Mouse (Mus musculus) heart, embryonic 15.5 days (tissue): ENCODE results near the gene Gm10722. TPM values are rescaled to one million over a fixed set of nuclear protein-coding genes. Genes with fewer than 3 reads are reported as not detected.
"Not testable (repeated sequence)": the region's sequence is repeated elsewhere in the genome, so short reads cannot be mapped to it uniquely, and the experiment has no call there.

ENCODE experiments used
- ATAC-seq: fragments of 200-750 bp; cut with Nextera tagmentation; replicated peaks from 2 replicates; pipeline ENCODE4 v1.8.0; 2017; ENCODE audit warnings: low read depth, moderate TSS enrichment; ENCODE audit not compliant: insufficient number of reproducible peaks, insufficient read depth, low FRiP score
- H3K27ac ChIP-seq: fragments of 300-500 bp; sonication (generic); 2 replicates; pipeline ENCODE4 v1.5.1; 2015; ENCODE audit warnings: mild to moderate bottlenecking, inconsistent platforms
- H3K27me3 ChIP-seq: fragments of 300-500 bp; sonication (generic); 2 replicates; pipeline ENCODE4 v1.6.1; 2015; ENCODE audit warnings: inconsistent platforms
- H3K36me3 ChIP-seq: fragments of 300-500 bp; sonication (generic); 2 replicates; pipeline ENCODE4 v1.6.1; 2015; ENCODE audit warnings: mild to moderate bottlenecking, inconsistent platforms
- H3K4me1 ChIP-seq: fragments of 300-500 bp; sonication (generic); replicated peaks from 2 replicates; pipeline ENCODE4 v1.6.1; 2015; ENCODE audit warnings: inconsistent platforms
- H3K4me2 ChIP-seq: fragments of 300-500 bp; sonication (generic); 2 replicates; pipeline ENCODE4 v1.6.1; 2015; ENCODE audit warnings: inconsistent platforms, mild to moderate bottlenecking, moderate library complexity
- H3K4me3 ChIP-seq: fragments of 300-500 bp; sonication (generic); 2 replicates; pipeline ENCODE4 v1.5.1; 2015; ENCODE audit warnings: mild to moderate bottlenecking, inconsistent platforms
- H3K9ac ChIP-seq: fragments of 300-500 bp; sonication (generic); 2 replicates; pipeline ENCODE4 v1.6.1; 2015; ENCODE audit warnings: mild to moderate bottlenecking, inconsistent platforms
- H3K9me3 ChIP-seq: fragments of 300-500 bp; sonication (generic); replicated peaks from 2 replicates; pipeline ENCODE4 v1.6.1; 2016; ENCODE audit warnings: inconsistent platforms
- WGBS: fragments of 180-500 bp; shearing (Covaris S2); methylation state at CpG from one replicate; pipeline ENCODE4 v1.1.7; 2015; ENCODE audit warnings: mixed read lengths; 5-methylcytosine and 5-hydroxymethylcytosine counted together
- polyA plus RNA-seq: library from polyadenylated mRNA; unstranded; fragments of >200 nt; fragmentation: Nextera tagmentation; extraction: Ambion mirVana; gene quantifications from 2 replicates; pipeline ENCODE4 v1.2.1, GENCODE M21; 2015

The Gm10722 gene
- not detected in 2 replicates for polyA plus RNA-seq

GRCm38 (mm10) chr9:3000445-3000972 is at the start of gene Gm10722:
Gene Gm10722 (plus strand): TSS chr9:3000922.
- WGBS = 68% methylated on average over 12 of the region's 12 CpGs
- H3K27ac ChIP-seq, H3K4me1 ChIP-seq, H3K27me3 ChIP-seq, H3K9me3 ChIP-seq, H3K36me3 ChIP-seq, H3K4me2 ChIP-seq, ATAC-seq, H3K9ac ChIP-seq, H3K4me3 ChIP-seq: not testable (repeated sequence)

- ATAC-seq, H3K27me3 ChIP-seq, H3K9ac ChIP-seq, H3K4me1 ChIP-seq, H3K4me3 ChIP-seq, H3K4me2 ChIP-seq, H3K27ac ChIP-seq, H3K9me3 ChIP-seq, H3K36me3 ChIP-seq: not testable (repeated sequence)
- 62% methylated on average over 8 of the region's 8 CpGs for WGBS
Observed at GRCm38 (mm10) chr9:3001006-3001405, 284 bp downstream of the Gm10722 start.

- 67% methylated on average over 9 of the region's 11 CpGs for WGBS
Observed at GRCm38 (mm10) chr9:3001948-3002659, 1.4 kb downstream of the Gm10722 start.

DNA sequence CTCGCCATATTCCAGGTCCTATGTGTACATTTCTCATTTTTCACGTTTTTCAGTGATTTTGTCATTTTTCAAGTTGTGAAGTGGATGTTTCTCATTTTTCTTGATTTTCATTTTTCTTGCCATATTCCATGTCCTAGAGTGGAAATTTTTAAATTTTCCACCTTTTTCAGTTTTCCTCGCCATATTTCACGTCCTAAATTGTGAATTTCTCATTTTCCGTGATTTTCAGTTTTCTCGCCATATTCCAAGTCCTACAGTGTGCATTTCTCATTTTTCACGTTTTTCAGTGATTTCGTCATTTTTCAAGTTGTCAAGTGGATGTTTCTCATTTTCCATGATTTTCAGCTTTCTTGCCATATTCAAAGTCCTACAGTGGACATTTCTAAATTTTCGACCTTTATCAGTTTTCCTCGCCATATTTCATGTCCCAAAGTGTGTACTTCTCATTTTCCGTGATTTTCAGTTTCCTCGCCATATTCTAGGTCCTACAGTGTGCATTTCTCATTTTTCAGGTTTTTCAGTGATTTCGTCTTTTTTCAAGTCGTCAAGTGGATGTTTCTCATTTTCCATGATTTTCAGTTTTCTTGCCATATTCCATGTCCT is 2.2 kb downstream of the Gm10722 start, which contains the start of gene Gm11168:
Gene Gm11168 (plus strand): TSS at position 553 of the 603 bp plus-strand sequence.
- H3K4me3 ChIP-seq = not testable (repeated sequence)

More at GRCm38 (mm10) chr9:3001948-3002659, 1.4 kb downstream of the Gm10722 start:
- H3K4me1 ChIP-seq, H3K9ac ChIP-seq, H3K27ac ChIP-seq, H3K4me3 ChIP-seq, H3K4me2 ChIP-seq, H3K27me3 ChIP-seq, H3K9me3 ChIP-seq, H3K36me3 ChIP-seq: not testable (repeated sequence)
- ATAC-seq = peak; percentile 82

DNA sequence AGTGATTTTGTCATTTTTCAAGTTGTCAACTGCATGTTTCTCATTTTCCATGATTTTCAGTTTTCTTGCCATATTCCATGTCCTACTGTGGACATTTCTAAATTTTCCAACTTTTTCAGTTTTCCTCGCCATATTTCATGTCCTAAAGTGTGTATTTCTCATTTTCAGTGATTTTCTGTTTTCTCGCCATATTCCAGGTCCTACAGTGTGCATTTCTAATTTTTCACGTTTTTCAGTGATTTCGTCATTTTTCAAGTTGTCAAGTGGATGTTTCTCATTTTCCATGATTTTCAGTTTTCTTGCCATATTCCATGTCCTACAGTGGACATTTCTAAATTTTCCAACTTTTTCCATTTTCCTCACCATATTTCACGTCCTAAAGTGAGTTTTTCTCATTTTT is 5.5 kb downstream of the Gm10722 start:
- not testable (repeated sequence) for ATAC-seq, H3K36me3 ChIP-seq, H3K27ac ChIP-seq, H3K4me2 ChIP-seq, H3K4me3 ChIP-seq, H3K27me3 ChIP-seq, H3K9ac ChIP-seq, H3K4me1 ChIP-seq
- H3K9me3 ChIP-seq = peaks cover 11% of the 10 kb centered on the region
- WGBS = 81% methylated on average over 1 of the region's 5 CpGs

More for the DNA sequence above, 2.2 kb downstream of the Gm10722 start, which contains the start of gene Gm11168:
- not testable (repeated sequence) for ATAC-seq, H3K27me3 ChIP-seq, H3K36me3 ChIP-seq, H3K4me2 ChIP-seq, H3K27ac ChIP-seq, H3K9ac ChIP-seq, H3K4me1 ChIP-seq
- WGBS = 70% methylated on average over 6 of the region's 14 CpGs
- peaks cover 11% of the 10 kb centered on the region for H3K9me3 ChIP-seq

GRCm38 (mm10) chr9:3006636-3007035 is 5.9 kb downstream of the Gm10722 start:
- H3K4me1 ChIP-seq, H3K9ac ChIP-seq, H3K4me3 ChIP-seq, H3K36me3 ChIP-seq, H3K4me2 ChIP-seq, H3K27me3 ChIP-seq, H3K27ac ChIP-seq: not testable (repeated sequence)
- 72% methylated on average over 8 of the region's 8 CpGs for WGBS
- peak; percentile 59 for ATAC-seq
- H3K9me3 ChIP-seq = peaks cover 11% of the 10 kb centered on the region

DNA sequence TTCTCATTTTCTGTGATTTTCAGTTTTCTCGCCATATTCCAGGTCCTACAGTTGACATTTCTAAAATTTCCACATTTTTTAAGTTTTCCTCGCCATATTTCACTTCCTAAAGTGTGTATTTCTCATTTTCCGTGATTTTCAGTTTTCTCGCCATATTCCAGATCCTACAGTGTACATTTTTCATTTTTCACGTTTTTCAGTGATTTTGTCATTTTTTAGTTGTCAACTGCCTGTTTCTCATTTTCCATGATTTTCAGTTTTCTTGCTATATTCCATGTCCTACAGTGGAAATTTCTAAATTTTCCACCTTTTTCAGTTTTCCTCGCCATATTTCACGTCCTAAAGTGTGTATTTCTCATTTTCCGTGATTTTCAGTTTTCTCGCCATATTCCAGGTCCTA is 6.5 kb downstream of the Gm10722 start:
- 0 out of 2 replicates have a peak, but pooled peaks have one; percentile 11 for ATAC-seq
- not testable (repeated sequence) for H3K4me3 ChIP-seq, H3K27ac ChIP-seq, H3K36me3 ChIP-seq, H3K4me2 ChIP-seq, H3K4me1 ChIP-seq, H3K9ac ChIP-seq, H3K9me3 ChIP-seq, H3K27me3 ChIP-seq
- 68% methylated on average over 8 of the region's 9 CpGs for WGBS

- H3K9ac ChIP-seq, H3K36me3 ChIP-seq, H3K27ac ChIP-seq, H3K4me2 ChIP-seq, H3K27me3 ChIP-seq, H3K9me3 ChIP-seq, H3K4me1 ChIP-seq, H3K4me3 ChIP-seq: not testable (repeated sequence)
- ATAC-seq = peak; percentile 50
- no CpG with 5 or more reads among the region's 5 CpGs for WGBS
Observed at GRCm38 (mm10) chr9:3009331-3009730, 8.6 kb downstream of the Gm10722 start.

DNA sequence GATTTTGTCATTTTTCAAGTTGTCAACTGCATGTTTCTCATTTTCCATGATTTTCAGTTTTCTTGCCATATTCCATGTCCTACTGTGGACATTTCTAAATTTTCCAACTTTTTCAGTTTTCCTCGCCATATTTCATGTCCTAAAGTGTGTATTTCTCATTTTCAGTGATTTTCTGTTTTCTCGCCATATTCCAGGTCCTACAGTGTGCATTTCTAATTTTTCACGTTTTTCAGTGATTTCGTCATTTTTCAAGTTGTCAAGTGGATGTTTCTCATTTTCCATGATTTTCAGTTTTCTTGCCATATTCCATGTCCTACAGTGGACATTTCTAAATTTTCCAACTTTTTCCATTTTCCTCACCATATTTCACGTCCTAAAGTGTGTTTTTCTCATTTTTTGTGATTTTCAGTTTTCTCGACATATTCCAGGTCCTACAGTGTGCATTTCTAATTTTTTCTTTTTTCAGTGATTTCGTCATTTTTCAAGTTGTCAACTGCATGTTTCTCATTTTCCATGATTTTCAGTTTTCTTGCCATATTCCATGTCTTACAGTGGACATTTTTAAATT is 11.4 kb downstream of the Gm10722 start:
- 77% methylated on average over 3 of the region's 7 CpGs for WGBS
- not testable (repeated sequence) for ATAC-seq

DNA sequence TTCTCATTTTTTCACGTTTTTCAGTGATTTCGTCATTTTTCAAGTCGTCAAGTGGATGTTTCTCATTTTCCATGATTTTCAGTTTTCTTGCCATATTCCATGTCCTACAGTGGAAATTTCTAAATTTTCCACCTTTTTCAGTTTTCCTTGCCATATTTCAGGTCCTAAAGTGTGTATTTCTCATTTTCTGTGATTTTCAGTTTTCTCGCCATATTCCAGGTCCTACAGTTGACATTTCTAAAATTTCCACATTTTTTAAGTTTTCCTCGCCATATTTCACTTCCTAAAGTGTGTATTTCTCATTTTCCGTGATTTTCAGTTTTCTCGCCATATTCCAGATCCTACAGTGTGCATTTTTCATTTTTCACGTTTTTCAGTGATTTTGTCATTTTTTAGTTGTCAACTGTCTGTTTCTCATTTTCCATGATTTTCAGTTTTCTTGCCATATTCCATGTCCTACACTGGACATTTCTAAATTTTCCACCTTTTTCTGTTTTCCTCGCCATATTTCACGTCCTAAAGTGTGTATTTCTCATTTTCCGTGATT is 12.1 kb downstream of the Gm10722 start, which contains the start of gene Gm10721:
Gene Gm10721 (plus strand): TSS at position 408 of the 547 bp plus-strand sequence.
- 42% methylated on average over 1 of the region's 11 CpGs for WGBS
- H3K4me1 ChIP-seq, H3K4me2 ChIP-seq, H3K9ac ChIP-seq, H3K27ac ChIP-seq, H3K4me3 ChIP-seq, H3K9me3 ChIP-seq, H3K36me3 ChIP-seq, H3K27me3 ChIP-seq: not testable (repeated sequence)
- ATAC-seq = peak; percentile 40; the same call in 1 of the 2 replicates

More for the DNA sequence above, 11.4 kb downstream of the Gm10722 start:
- not testable (repeated sequence) for H3K4me1 ChIP-seq, H3K9me3 ChIP-seq, H3K36me3 ChIP-seq, H3K4me2 ChIP-seq, H3K9ac ChIP-seq, H3K27ac ChIP-seq, H3K4me3 ChIP-seq, H3K27me3 ChIP-seq

DNA sequence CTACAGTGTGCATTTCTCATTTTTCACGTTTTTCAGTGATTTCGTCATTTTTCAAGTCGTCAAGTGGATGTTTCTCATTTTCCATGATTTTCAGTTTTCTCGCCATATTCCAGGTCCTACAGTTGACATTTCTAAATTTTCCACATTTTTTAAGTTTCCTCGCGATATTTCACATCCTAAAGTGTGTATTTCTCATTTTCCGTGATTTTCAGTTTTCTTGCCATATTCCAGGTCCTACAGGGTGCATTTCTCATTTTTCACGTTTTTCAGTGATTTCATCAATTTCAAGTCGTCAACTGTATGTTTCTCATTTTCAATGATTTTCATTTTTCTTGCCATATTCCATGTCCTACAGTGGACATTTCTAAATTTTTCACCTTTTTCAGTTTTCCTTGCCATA is 14.6 kb downstream of the Gm10722 start, which contains the start of gene Gm10720:
Gene Gm10720 (plus strand): TSS at position 301 of the 400 bp plus-strand sequence.
- H3K9me3 ChIP-seq, H3K27me3 ChIP-seq, H3K9ac ChIP-seq, H3K4me2 ChIP-seq, ATAC-seq, H3K4me3 ChIP-seq, H3K36me3 ChIP-seq, H3K27ac ChIP-seq, H3K4me1 ChIP-seq: not testable (repeated sequence)
- WGBS = 58% methylated on average over 5 of the region's 9 CpGs
